Mouse (Mus musculus): ENCODE results near the gene Postn. TPM values are rescaled to one million over a fixed set of nuclear protein-coding genes. Genes with fewer than 3 reads are reported as not detected.

Postn gene
- polyA plus RNA-seq, 1 experiment: 13.1 TPM

DNA sequence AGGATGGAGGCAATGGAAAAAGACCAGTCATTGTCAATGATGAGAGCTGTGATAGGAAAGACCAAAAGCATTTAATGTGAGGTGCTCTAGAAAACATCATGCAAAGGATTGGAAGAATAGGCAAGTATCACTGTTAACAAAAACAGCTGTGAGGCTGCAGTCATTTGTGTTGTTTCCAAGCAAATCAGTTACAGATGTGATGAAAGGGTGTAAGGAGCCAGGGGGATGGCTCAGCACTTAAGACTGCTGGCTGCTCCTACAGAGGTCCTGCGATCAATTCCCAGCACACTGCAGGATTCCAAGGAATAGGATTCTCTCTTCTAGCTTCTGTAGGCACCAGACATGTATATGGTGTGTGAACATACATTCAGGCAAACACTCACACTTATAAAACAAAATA is 10.1 kb downstream of the Postn start:
- Histone ChIP-seq H3K4me3 (ENCODE audit: control insufficient read depth, insufficient read depth, low read length) (no peak overlapping the region), H3K27me3 (ENCODE audit: control insufficient read depth, insufficient read depth, low read length) (no peaks in the 10 kb centered on the region), H3K4me1 (replicated peaks; ENCODE audit: control insufficient read depth, insufficient read depth, low read length) (no peaks in the 10 kb centered on the region), H3K27ac (ENCODE audit: control insufficient read depth, insufficient read depth, low read length) (no peak overlapping the region), H3K36me3 (ENCODE audit: control insufficient read depth, insufficient read depth, low read length) (no peaks in the 10 kb centered on the region)
- DNase-seq: no peak
- TF ChIP-seq CTCF (IDR thresholded peaks at IDR 0.05; ENCODE audit: borderline replicate concordance, control insufficient read depth, extremely low read depth, insufficient read depth, low read length, poor library complexity) (no peak), POLR2A (IDR thresholded peaks at IDR 0.05; ENCODE audit: control insufficient read depth, extremely low read depth, insufficient read depth, low read length, poor library complexity) (no peak)
- WGBS: 95% methylated on average over 1 of the region's 1 CpGs

DNA sequence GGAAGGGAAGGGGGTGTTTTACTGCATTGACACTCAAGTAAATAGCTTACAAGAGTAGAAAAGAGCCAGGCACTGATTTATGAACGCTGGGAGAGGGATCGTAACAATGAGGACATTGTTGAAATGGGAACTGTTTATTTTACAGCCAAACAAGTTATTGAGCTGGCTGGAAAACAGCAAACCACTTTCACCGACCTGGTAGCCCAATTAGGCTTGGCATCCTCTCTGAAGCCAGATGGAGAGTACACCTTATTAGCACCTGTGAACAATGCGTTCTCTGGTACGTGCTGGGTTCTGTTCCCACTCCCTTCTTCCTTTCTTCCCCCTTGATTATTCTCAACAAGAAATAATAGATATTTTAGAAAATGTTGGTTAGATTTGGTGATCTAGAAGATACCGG is 11.7 kb downstream of the Postn start:
- WGBS: 92% methylated on average over 6 of the region's 6 CpGs

DNA sequence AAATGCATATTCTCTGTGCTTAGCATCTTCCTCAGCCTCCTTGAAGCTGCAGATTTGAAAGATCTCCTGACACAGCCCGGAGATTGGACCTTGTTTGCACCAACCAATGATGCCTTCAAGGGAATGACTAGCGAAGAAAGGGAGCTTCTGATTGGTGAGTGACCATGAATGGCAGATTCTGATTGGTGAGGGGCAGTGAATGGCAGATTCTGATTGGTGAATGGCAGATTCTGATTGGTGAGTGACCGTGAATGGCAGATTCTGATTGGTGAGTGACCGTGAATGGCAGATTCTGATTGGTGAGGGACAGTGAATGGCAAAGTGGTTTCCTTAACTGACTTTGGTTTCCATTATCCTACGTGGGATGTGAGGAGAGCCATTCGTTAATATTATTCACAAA is 15.1 kb downstream of the Postn start:
- 97% methylated on average over 6 of the region's 6 CpGs for WGBS
- Histone ChIP-seq H3K4me3 (ENCODE audit: control insufficient read depth, insufficient read depth, low read length) (no peak overlapping the region), H3K27ac (ENCODE audit: control insufficient read depth, insufficient read depth, low read length) (no peak overlapping the region), H3K27me3 (ENCODE audit: control insufficient read depth, insufficient read depth, low read length) (no peaks in the 10 kb centered on the region), H3K36me3 (ENCODE audit: control insufficient read depth, insufficient read depth, low read length) (no peaks in the 10 kb centered on the region), H3K4me1 (replicated peaks; ENCODE audit: control insufficient read depth, insufficient read depth, low read length) (no peaks in the 10 kb centered on the region)
- TF ChIP-seq POLR2A (IDR thresholded peaks at IDR 0.05; ENCODE audit: control insufficient read depth, extremely low read depth, insufficient read depth, low read length, poor library complexity) (no peak), CTCF (IDR thresholded peaks at IDR 0.05; ENCODE audit: borderline replicate concordance, control insufficient read depth, extremely low read depth, insufficient read depth, low read length, poor library complexity) (no peak)
- no peak for DNase-seq

More for the DNA sequence above, 11.7 kb downstream of the Postn start:
- Histone ChIP-seq H3K27ac (ENCODE audit: control insufficient read depth, insufficient read depth, low read length) (no peak overlapping the region), H3K4me1 (replicated peaks; ENCODE audit: control insufficient read depth, insufficient read depth, low read length) (no peaks in the 10 kb centered on the region), H3K4me3 (ENCODE audit: control insufficient read depth, insufficient read depth, low read length) (no peak overlapping the region), H3K27me3 (ENCODE audit: control insufficient read depth, insufficient read depth, low read length) (no peaks in the 10 kb centered on the region), H3K36me3 (ENCODE audit: control insufficient read depth, insufficient read depth, low read length) (no peaks in the 10 kb centered on the region)
- no peak for DNase-seq
- no peak for TF ChIP-seq POLR2A (IDR thresholded peaks at IDR 0.05; ENCODE audit: control insufficient read depth, extremely low read depth, insufficient read depth, low read length, poor library complexity)
- no peak for TF ChIP-seq CTCF (IDR thresholded peaks at IDR 0.05; ENCODE audit: borderline replicate concordance, control insufficient read depth, extremely low read depth, insufficient read depth, low read length, poor library complexity)

DNA sequence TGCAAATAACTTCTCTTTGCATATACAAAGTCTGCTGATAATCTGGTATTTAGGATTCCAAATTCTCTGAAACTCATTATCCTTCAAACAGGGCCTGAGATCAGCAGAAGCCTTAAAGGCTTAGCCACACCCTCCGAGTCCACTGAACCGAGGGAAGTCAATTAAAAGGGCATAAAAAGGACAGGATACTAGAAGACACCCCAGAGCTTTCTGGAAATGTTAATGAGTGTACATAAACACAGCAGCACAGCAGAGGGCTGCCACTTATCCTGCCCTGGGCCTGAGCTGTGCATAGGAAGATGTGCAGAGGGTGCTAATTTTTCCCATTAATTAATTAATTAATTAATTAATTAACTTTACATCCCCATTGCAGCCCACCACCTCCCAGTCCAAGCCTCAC is 16.7 kb downstream of the Postn start:
- DNase-seq: no peak
- WGBS: 71% methylated on average over 2 of the region's 2 CpGs
- Histone ChIP-seq H3K4me3 (ENCODE audit: control insufficient read depth, insufficient read depth, low read length) (no peak overlapping the region), H3K27ac (ENCODE audit: control insufficient read depth, insufficient read depth, low read length) (no peak overlapping the region), H3K36me3 (ENCODE audit: control insufficient read depth, insufficient read depth, low read length) (no peaks in the 10 kb centered on the region), H3K4me1 (replicated peaks; ENCODE audit: control insufficient read depth, insufficient read depth, low read length) (no peaks in the 10 kb centered on the region), H3K27me3 (ENCODE audit: control insufficient read depth, insufficient read depth, low read length) (no peaks in the 10 kb centered on the region)
- TF ChIP-seq CTCF (IDR thresholded peaks at IDR 0.05; ENCODE audit: borderline replicate concordance, control insufficient read depth, extremely low read depth, insufficient read depth, low read length, poor library complexity) (no peak), POLR2A (IDR thresholded peaks at IDR 0.05; ENCODE audit: control insufficient read depth, extremely low read depth, insufficient read depth, low read length, poor library complexity) (no peak)

DNA sequence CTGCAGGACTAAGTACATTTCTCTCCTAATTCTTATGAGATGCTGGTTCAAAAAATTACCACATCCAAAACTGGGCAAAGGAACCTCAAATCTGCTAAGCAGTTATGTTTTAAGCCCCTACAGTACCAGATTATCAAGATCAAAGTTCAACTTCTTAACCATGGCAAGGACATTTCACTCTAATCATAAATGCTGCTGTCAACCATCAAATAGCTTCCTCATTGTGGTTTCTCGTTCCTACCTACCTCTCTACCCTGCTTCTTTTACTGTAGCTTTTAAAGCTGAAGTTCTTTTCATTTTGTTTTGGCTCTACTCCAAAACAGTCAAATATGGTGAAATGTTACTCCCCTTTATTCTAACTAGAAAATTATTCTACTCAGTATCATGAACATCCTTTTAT is 17.2 kb downstream of the Postn start:
- WGBS: 2% methylated on average over 1 of the region's 1 CpGs
- Histone ChIP-seq H3K36me3 (ENCODE audit: control insufficient read depth, insufficient read depth, low read length) (no peaks in the 10 kb centered on the region), H3K27ac (ENCODE audit: control insufficient read depth, insufficient read depth, low read length) (no peak overlapping the region), H3K4me1 (replicated peaks; ENCODE audit: control insufficient read depth, insufficient read depth, low read length) (no peaks in the 10 kb centered on the region), H3K4me3 (ENCODE audit: control insufficient read depth, insufficient read depth, low read length) (no peak overlapping the region), H3K27me3 (ENCODE audit: control insufficient read depth, insufficient read depth, low read length) (no peaks in the 10 kb centered on the region)
- no peak for TF ChIP-seq CTCF (IDR thresholded peaks at IDR 0.05; ENCODE audit: borderline replicate concordance, control insufficient read depth, extremely low read depth, insufficient read depth, low read length, poor library complexity)
- no peak for TF ChIP-seq POLR2A (IDR thresholded peaks at IDR 0.05; ENCODE audit: control insufficient read depth, extremely low read depth, insufficient read depth, low read length, poor library complexity)
- no peak for DNase-seq

DNA sequence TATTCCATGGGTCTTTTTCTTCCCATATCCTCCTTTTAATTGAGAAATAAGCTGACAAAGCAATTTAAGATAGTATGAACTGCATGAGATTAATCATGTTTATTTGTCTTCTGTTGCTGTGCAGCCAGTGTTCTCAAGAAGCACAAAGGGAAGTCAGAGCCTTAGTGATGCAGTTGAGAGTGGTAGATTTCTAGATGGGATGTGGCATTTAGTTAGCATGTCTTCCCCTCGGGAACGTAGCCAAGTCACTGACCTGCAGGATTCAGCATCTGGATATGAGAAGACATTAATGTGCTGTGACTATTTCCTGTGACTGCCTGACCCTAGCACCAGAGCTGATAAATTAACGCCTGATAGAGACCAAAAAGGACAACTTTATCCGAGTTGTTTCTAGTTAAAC is 19.1 kb downstream of the Postn start:
- DNase-seq: no peak
- Histone ChIP-seq H3K36me3 (ENCODE audit: control insufficient read depth, insufficient read depth, low read length) (no peaks in the 10 kb centered on the region), H3K27ac (ENCODE audit: control insufficient read depth, insufficient read depth, low read length) (no peak overlapping the region), H3K4me1 (replicated peaks; ENCODE audit: control insufficient read depth, insufficient read depth, low read length) (no peaks in the 10 kb centered on the region), H3K27me3 (ENCODE audit: control insufficient read depth, insufficient read depth, low read length) (no peaks in the 10 kb centered on the region), H3K4me3 (ENCODE audit: control insufficient read depth, insufficient read depth, low read length) (no peak overlapping the region)
- TF ChIP-seq CTCF (IDR thresholded peaks at IDR 0.05; ENCODE audit: borderline replicate concordance, control insufficient read depth, extremely low read depth, insufficient read depth, low read length, poor library complexity) (no peak), POLR2A (IDR thresholded peaks at IDR 0.05; ENCODE audit: control insufficient read depth, extremely low read depth, insufficient read depth, low read length, poor library complexity) (no peak)
- 88% methylated on average over 4 of the region's 4 CpGs for WGBS

DNA sequence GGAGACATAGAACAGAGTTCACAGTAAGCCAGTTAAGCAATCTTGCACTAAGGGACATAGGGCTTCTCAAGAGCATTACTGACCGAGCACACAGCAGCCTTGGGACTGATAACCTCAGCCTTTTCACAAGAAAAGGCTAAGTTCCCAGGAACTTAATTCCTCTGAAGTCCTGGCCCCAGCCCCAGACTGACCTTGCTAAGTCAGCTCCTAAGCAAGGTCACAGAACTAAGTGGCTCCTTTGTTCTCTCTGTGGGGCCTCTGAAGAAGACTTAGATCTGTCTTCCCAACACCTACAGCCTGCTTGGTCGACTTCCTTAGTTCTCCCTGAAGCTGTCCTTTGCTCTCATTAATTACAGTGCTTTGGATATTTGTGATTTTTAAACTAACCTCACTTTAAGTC is 38.4 kb downstream of the Postn start:
- Histone ChIP-seq H3K4me1 (replicated peaks; ENCODE audit: control insufficient read depth, insufficient read depth, low read length) (0 out of 2 replicates have a peak, but pooled peaks cover 3% of the 10 kb centered on the region), H3K27ac (ENCODE audit: control insufficient read depth, insufficient read depth, low read length) (no peak overlapping the region; the same call in 1 of the 2 replicates), H3K36me3 (ENCODE audit: control insufficient read depth, insufficient read depth, low read length) (no peaks in the 10 kb centered on the region), H3K27me3 (ENCODE audit: control insufficient read depth, insufficient read depth, low read length) (no peaks in the 10 kb centered on the region), H3K4me3 (ENCODE audit: control insufficient read depth, insufficient read depth, low read length) (no peak overlapping the region)
- TF ChIP-seq CTCF (IDR thresholded peaks at IDR 0.05; ENCODE audit: borderline replicate concordance, control insufficient read depth, extremely low read depth, insufficient read depth, low read length, poor library complexity) (no peak), POLR2A (IDR thresholded peaks at IDR 0.05; ENCODE audit: control insufficient read depth, extremely low read depth, insufficient read depth, low read length, poor library complexity) (no peak)
- DNase-seq: no peak
- 69% methylated on average over 2 of the region's 2 CpGs for WGBS

Data from thymus, adult 2 months (tissue).